Mouse (Mus musculus): ENCODE data around the gene Galnt15.

- TF ChIP-seq EP300 (IDR thresholded peaks at IDR 0.05; ENCODE audit: low read depth) = no peak
- TF ChIP-seq CTCF (IDR thresholded peaks at IDR 0.05; ENCODE audit: low read depth) = no peak
Measured at GRCm38 (mm10) chr14:32042108-32042507, 13.3 kb downstream of the Galnt15 start.
